Mouse (Mus musculus) heart, adult 2 months (tissue): ENCODE results near the gene Prmt1. TPM values are rescaled to one million over a fixed set of nuclear protein-coding genes. Genes with fewer than 3 reads are reported as not detected.

Source experiments
- DNase-seq, 2 experiments: peaks; one replicate each; pipeline ENCODE4 v3.0.0; 2021
- H3K27ac ChIP-seq: fragments of 200-600 bp; 2 replicates; pipeline ENCODE4 v1.8.1; 2022
- H3K27me3 ChIP-seq: fragments of 200-500 bp; 2 replicates; pipeline ENCODE4 v1.6.1; 2012; ENCODE audit warnings: mild to moderate bottlenecking, low read length, inconsistent platforms, mixed read lengths; ENCODE audit not compliant: control insufficient read depth, insufficient read depth
- H3K36me3 ChIP-seq: fragments of 200-500 bp; 2 replicates; pipeline ENCODE4 v1.6.1; 2012; ENCODE audit warnings: low read length, inconsistent platforms; ENCODE audit not compliant: control insufficient read depth, insufficient read depth
- H3K4me1 ChIP-seq: fragments of 200-500 bp; 2 replicates; pipeline ENCODE4 v1.6.1; 2011; ENCODE audit warnings: low read length; ENCODE audit not compliant: control insufficient read depth, insufficient read depth
- H3K4me3 ChIP-seq: fragments of 200-600 bp; 2 replicates; pipeline ENCODE4 v1.8.1; 2022
- H3K79me2 ChIP-seq: fragments of 200-500 bp; replicated peaks from 2 replicates; pipeline ENCODE4 v1.6.1; 2012; ENCODE audit warnings: mild to moderate bottlenecking, inconsistent platforms, low read length, moderate library complexity, mixed read lengths; ENCODE audit not compliant: control insufficient read depth, insufficient read depth
- H3K9ac ChIP-seq: fragments of 200-500 bp; 2 replicates; pipeline ENCODE4 v1.6.1; 2012; ENCODE audit warnings: low read depth, mild to moderate bottlenecking, control low read depth, inconsistent platforms, low read length, mixed read lengths
- CTCF ChIP-seq: fragments of 200-600 bp; IDR thresholded peaks from 2 replicates; pipeline ENCODE4 v1.8.1; 2022; ENCODE audit warnings: antibody characterized with exemption, mild to moderate bottlenecking, moderate library complexity
- EP300 ChIP-seq: fragments of 200-500 bp; IDR thresholded peaks from 2 replicates; pipeline ENCODE4 v1.6.1; 2011; ENCODE audit warnings: low read depth, low read length, control low read depth; ENCODE audit not compliant: insufficient read depth
- POLR2A ChIP-seq: fragments of 200-500 bp; IDR thresholded peaks from 2 replicates; pipeline ENCODE4 v1.6.1; 2011; ENCODE audit warnings: mild to moderate bottlenecking, low read depth, low read length, control low read depth; ENCODE audit not compliant: insufficient read depth
- WGBS: fragments of 180-500 bp; shearing (Covaris S2); methylation state at CpG from one replicate; pipeline ENCODE4 v1.1.7; 2018; 5-methylcytosine and 5-hydroxymethylcytosine counted together
- intact Hi-C: fragments of 180-260 bp; cut with DNase I; formaldehyde crosslinking; loops from one replicate; pipeline ENCODE4 v1.15.1; 2025
- polyA plus RNA-seq: library from polyadenylated mRNA; depleted of rRNA; stranded (reverse); fragments of >200 nt; gene quantifications from 2 replicates; pipeline ENCODE4 v1.2.3, GENCODE M21; 2012
- total RNA-seq, 2 experiments: library from RNA; stranded (reverse); gene quantifications; 2 replicates each; pipeline ENCODE4 v1.2.3; 2021

Gene Prmt1
- total and polyA plus RNA-seq, 3 experiments, result 85.4 to 98.0 (median 96.7) TPM

DNA sequence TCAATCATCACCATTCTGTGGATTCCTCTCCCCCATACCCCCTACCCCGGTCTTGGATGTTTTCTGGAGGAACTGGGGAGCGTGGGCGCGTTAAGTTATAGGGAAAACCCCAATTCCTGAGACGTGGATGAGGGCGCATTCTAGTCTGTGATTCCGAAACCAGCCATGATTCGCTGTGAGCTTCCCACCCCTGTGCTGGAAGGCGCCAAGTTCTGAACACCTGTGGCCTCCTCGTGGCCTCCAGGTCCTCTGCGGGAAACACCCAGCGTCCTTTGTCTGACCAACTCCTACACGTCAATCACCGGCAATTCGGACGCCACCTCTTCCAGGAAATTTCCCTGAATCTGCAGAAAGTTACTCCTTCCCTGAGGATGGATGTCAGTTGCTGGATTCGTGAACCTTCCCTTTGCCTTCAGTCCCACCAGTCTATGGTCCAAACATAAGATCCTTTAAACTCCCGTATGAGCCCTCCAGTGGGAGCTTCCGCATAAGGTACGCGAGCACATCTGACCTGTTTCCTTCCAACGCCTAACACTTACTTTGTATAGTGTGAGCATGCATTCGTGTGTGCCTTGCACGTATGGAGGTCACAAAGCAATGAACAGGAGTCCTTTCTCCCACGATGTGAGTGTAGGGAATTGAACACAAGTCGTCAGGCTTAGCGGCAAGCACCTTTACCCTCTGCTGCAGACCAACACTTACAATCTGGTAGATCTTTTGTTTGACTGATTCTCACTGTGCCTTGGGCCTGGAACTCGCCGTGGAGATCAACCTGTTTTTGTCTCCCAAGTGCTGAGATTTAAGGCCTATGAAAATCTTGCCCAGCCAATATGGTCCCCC, 731 bp upstream of the Prmt1 start:
- Histone ChIP-seq H3K27me3 (no peaks in the 10 kb centered on the region), H3K4me1 (peaks cover 7% of the 10 kb centered on the region), H3K79me2 (peaks cover 3% of the 10 kb centered on the region), H3K36me3 (no peaks in the 10 kb centered on the region), H3K4me3 (peak overlapping the region; percentile 64), H3K27ac (peak overlapping the region; percentile 93), H3K9ac (peak overlapping the region; percentile 69)
- DNase-seq, result no peak
- intact Hi-C loops, result loop anchor here (5.0 kb wide), 1 partner anchor 65 kb away; the partner anchor contains the start of gene Prr12
- WGBS, result under 1% methylated on average over 29 of the region's 29 CpGs
- TF ChIP-seq CTCF, result no peak
- TF ChIP-seq POLR2A, result peak; percentile 85
- TF ChIP-seq EP300, result 0 out of 2 replicates have a peak, but pooled peaks have one; percentile 4

DNA sequence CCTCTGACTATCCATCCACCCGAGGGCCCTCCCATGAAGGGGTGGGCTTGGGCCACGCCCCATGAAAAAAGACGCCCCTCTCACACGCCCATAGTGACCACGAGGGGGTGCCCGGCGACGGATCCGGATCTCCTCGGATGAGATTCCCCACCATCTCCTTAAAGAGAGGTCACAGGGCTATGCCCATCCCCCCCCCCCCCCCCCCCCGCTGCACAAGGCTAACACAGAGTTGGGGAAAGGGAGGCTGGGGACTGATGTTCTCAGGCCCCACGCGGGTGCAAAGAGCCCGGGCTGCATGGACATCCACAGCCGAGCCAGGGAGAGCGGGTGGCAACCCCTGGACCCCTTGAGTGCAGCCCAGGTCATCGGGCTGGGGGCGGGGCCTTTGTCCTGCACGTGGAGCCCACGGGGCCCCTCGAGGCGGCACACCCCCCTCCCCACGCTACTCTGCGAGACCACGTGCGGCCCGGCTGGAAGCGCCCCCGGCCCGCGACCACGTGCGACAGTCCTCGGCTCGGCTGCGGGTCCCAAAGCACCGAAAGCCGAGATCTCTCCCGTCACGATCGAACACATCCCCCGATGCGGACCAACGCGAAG, 675 bp downstream of the Prmt1 start:
- H3K4me1 ChIP-seq, result peaks cover 7% of the 10 kb centered on the region
- peak overlapping the region; percentile 94 for H3K27ac ChIP-seq
- H3K79me2 ChIP-seq, result peaks cover 3% of the 10 kb centered on the region
- DNase-seq, result peak; percentile 73
- H3K4me3 ChIP-seq, result peak overlapping the region; percentile 100
- intact Hi-C loops, result loop anchor here (2.0 to 5.0 kb wide), 2 partner anchors 33 to 67 kb away; partner anchors contain the start of gene Prr12
- 1% methylated on average over 45 of the region's 45 CpGs for WGBS
- H3K36me3 ChIP-seq, result no peaks in the 10 kb centered on the region
- peak overlapping the region; percentile 92 for H3K9ac ChIP-seq
- TF ChIP-seq CTCF, result peak; percentile 49
- TF ChIP-seq POLR2A, result no peak
- no peak for TF ChIP-seq EP300
- H3K27me3 ChIP-seq, result no peaks in the 10 kb centered on the region

- peaks cover 3% of the 10 kb centered on the region for H3K79me2 ChIP-seq
- no peak overlapping the region for H3K4me3 ChIP-seq
- TF ChIP-seq POLR2A (no peak), EP300 (no peak), CTCF (no peak)
- no peak for DNase-seq
- H3K9ac ChIP-seq, result no peak overlapping the region
- H3K27me3 ChIP-seq, result no peaks in the 10 kb centered on the region
- no peaks in the 10 kb centered on the region for H3K36me3 ChIP-seq
- 54% methylated on average over 3 of the region's 3 CpGs for WGBS
- intact Hi-C loops, result loop anchor here (2.0 to 5.0 kb wide), 4 partner anchors 34 to 218 kb away; partner anchors contain the start of genes Ccdc155, Flt3l, Gm45713 and Prr12
- H3K4me1 ChIP-seq, result peaks cover 7% of the 10 kb centered on the region
- no peak overlapping the region for H3K27ac ChIP-seq
Measured at GRCm38 (mm10) chr7:44984833-44985164, 1.6 kb downstream of the Prmt1 start.

DNA sequence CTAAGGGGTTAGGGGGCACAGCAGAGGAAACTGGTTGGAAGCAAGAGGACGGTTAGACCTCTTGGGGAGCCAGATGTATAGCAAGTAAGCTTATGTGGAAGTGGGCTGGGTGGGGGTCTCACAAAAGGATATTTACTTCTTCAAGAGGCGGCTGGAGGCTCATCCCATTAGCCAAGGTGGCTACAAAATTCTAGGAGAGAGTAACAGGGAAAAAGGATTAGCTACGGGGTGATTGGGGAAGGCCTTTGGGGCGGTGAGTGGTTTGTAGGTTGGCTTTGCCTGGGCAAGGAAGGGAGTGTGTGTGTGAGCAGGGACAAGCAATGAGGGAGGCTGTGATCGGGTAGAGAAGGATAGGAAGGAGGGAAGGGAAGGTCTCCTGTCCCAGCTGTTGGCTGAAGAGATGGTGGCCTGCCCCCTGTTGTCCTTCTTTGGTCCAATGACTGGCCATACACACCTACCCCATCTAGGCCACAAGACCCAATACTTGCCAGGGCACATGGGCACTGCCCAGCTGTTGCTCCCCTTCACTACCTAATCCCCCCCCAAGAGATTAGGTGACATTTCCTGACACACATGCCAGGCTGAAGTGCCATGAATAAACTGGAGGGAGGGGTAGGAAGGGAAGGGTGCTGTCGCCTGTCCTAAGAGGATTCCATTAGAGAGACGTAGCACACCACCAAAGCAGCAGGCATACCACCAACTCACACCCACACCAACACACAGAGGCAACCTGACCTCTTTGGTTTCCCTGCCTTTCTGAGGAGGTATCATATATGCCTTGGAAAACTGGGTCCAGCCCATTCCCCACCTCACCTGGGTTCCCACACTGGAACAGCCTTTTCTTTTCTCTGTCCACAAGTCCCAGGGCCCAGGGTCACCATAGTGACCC, 2.2 kb downstream of the Prmt1 start:
- H3K27me3 ChIP-seq, result no peaks in the 10 kb centered on the region
- WGBS, result 60% methylated on average over 7 of the region's 7 CpGs
- intact Hi-C loops, result loop anchor here (1.0 to 5.0 kb wide), 4 partner anchors 35 to 218 kb away; partner anchors contain the start of genes Ccdc155, Flt3l and Gm45713
- H3K4me3 ChIP-seq, result no peak overlapping the region
- no peak for TF ChIP-seq EP300
- no peak for TF ChIP-seq CTCF
- TF ChIP-seq POLR2A, result no peak
- no peak overlapping the region for H3K9ac ChIP-seq
- H3K4me1 ChIP-seq, result peaks cover 7% of the 10 kb centered on the region
- no peak for DNase-seq
- H3K79me2 ChIP-seq, result peaks cover 3% of the 10 kb centered on the region
- H3K36me3 ChIP-seq, result no peaks in the 10 kb centered on the region
- no peak overlapping the region for H3K27ac ChIP-seq

GRCm38 (mm10) chr7:44983085-44983484, 3.3 kb downstream of the Prmt1 start:
- peak; percentile 84 to 90 for DNase-seq
- intact Hi-C loops, result loop anchor here (1.0 to 5.0 kb wide), 3 partner anchors 85 to 219 kb away; partner anchors contain the start of genes Ccdc155, Flt3l and Gm45713
- Histone ChIP-seq H3K9ac (no peak overlapping the region), H3K79me2 (peaks cover 3% of the 10 kb centered on the region), H3K4me3 (no peak overlapping the region), H3K27ac (no peak overlapping the region), H3K4me1 (peaks cover 6% of the 10 kb centered on the region), H3K36me3 (no peaks in the 10 kb centered on the region), H3K27me3 (no peaks in the 10 kb centered on the region)
- 23% methylated on average over 6 of the region's 6 CpGs for WGBS
- TF ChIP-seq EP300 (peak; percentile 89), CTCF (peak; percentile 99), POLR2A (no peak)
